Mouse (Mus musculus): ENCODE measurements at regions not wholly inside any gene's neighbourhood (a gene's known extent, or its start where the extent isn't known, plus 50 kb on each side); places are given as distances from the start of the nearest gene placed in this dataset.

- TF ChIP-seq GATA1 (IDR thresholded peaks at IDR 0.05; ENCODE audit: borderline replicate concordance, low read length) (no peak), FLI1 (IDR thresholded peaks at IDR 0.05; ENCODE audit: low read length) (no peak)
These were observed 93.9 kb downstream of the Spry2 start for GRCm38 (mm10) chr14:105802529-105803280.

Measured in megakaryocyte, embryonic 14.5 days (primary cell).